Mouse (Mus musculus): ENCODE data around the gene Gm21865.
"Not testable (repeated sequence)": the region's sequence is repeated elsewhere in the genome, so short reads cannot be mapped to it uniquely, and the experiment has no call there.

Gm21865 gene

DNA sequence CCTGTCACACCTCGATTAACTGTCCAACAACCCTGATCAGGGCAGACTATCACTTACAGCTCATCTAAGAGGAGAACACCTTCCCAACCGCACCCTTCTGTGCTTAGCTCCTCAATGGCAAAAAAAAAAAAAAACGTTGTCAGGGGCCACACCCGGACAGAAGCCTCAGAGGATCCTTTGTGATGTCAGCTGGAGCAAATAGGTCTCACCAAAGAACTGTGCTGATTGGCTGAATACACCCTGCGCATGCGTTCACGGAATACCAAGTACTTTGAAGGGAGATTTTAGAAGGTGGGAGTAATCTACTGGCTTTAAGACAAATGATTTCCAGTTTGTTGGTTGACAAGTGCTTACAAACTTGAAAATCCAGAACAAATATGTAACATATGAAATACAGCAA lies at the start of gene Gm21865:
TSS of gene Gm21865 (minus strand) at position 101 of the 400 bp plus-strand sequence.
- DNase-seq, result not testable (repeated sequence)
